Mouse (Mus musculus) heart, postnatal 0 days (tissue): ENCODE measurements at regions not wholly inside any gene's neighbourhood (a gene's known extent, or its start where the extent isn't known, plus 50 kb on each side); places are given as distances from the start of the nearest gene placed in this dataset.
"Not testable (repeated sequence)": the region's sequence is repeated elsewhere in the genome, so short reads cannot be mapped to it uniquely, and the experiment has no call there.

Experiments used
- ATAC-seq: fragments of 200-750 bp; cut with Nextera tagmentation; 2 replicates; pipeline ENCODE4 v1.8.0; 2017; ENCODE audit warnings: low read depth, moderate number of reproducible peaks, moderate library complexity; ENCODE audit not compliant: insufficient read depth
- DNase-seq: peaks from one replicate; pipeline ENCODE4 v3.0.0-alpha.2; 2016; ENCODE audit warnings: low spot score
- H3K27ac ChIP-seq: fragments of 300-500 bp; sonication (generic); 2 replicates; pipeline ENCODE4 v1.5.1; 2014; ENCODE audit warnings: low read depth, mild to moderate bottlenecking
- H3K27me3 ChIP-seq: fragments of 300-500 bp; sonication (generic); 2 replicates; pipeline ENCODE4 v1.6.1; 2014; ENCODE audit warnings: low read length, mixed read lengths; ENCODE audit not compliant: control insufficient read depth, insufficient read depth
- H3K36me3 ChIP-seq: fragments of 300-500 bp; sonication (generic); replicated peaks from 2 replicates; pipeline ENCODE4 v1.6.1; 2014; ENCODE audit warnings: low read length, mixed read lengths; ENCODE audit not compliant: control insufficient read depth, insufficient read depth
- H3K4me1 ChIP-seq: fragments of 300-500 bp; sonication (generic); 2 replicates; pipeline ENCODE4 v1.6.1; 2014; ENCODE audit warnings: antibody characterized with exemption; ENCODE audit not compliant: control insufficient read depth, insufficient read depth
- H3K4me2 ChIP-seq: fragments of 300-500 bp; sonication (generic); 2 replicates; pipeline ENCODE4 v1.6.1; 2014; ENCODE audit warnings: low read depth, mild to moderate bottlenecking, low read length, moderate library complexity
- H3K4me3 ChIP-seq: fragments of 300-500 bp; sonication (generic); 2 replicates; pipeline ENCODE4 v1.5.1; 2014; ENCODE audit warnings: low read depth, low read length
- H3K9ac ChIP-seq: fragments of 300-500 bp; sonication (generic); replicated peaks from 2 replicates; pipeline ENCODE4 v1.6.1; 2014; ENCODE audit warnings: low read depth, low read length, mixed read lengths
- H3K9me3 ChIP-seq: fragments of 300-500 bp; sonication (generic); replicated peaks from 2 replicates; pipeline ENCODE4 v1.6.1; 2016; ENCODE audit warnings: low read length; ENCODE audit not compliant: control insufficient read depth
- CTCF ChIP-seq: IDR thresholded peaks from 2 replicates; pipeline ENCODE4 v1.5.1; 2016; ENCODE audit warnings: antibody characterized with exemption, control low read depth, low read depth
- EP300 ChIP-seq: IDR thresholded peaks from 2 replicates; pipeline ENCODE4 v1.6.1; 2016; ENCODE audit warnings: antibody characterized with exemption, low read depth
- WGBS: fragments of 180-500 bp; shearing (Covaris S2); extraction: QIAGEN DNeasy Blood & Tissue Kit; methylation state at CpG from one replicate; pipeline ENCODE4 v1.1.7; 2014; 5-methylcytosine and 5-hydroxymethylcytosine counted together

GRCm38 (mm10) chr10:96220731-96221130 lies 84.3 kb downstream of the Gm5426 start:
- Histone ChIP-seq H3K36me3 (no peaks in the 10 kb centered on the region), H3K9ac (no peak overlapping the region), H3K27me3 (no peaks in the 10 kb centered on the region), H3K9me3 (no peaks in the 10 kb centered on the region), H3K4me1 (no peaks in the 10 kb centered on the region), H3K4me2 (no peak overlapping the region), H3K27ac (no peak overlapping the region), H3K4me3 (no peak overlapping the region)
- TF ChIP-seq EP300 (no peak), CTCF (no peak)
- WGBS: 84% methylated on average over 4 of the region's 4 CpGs
- ATAC-seq: no peak
- DNase-seq: no peak

GRCm38 (mm10) chr10:96230391-96230790 lies 94.0 kb downstream of the Gm5426 start:
- WGBS: 80% methylated on average over 8 of the region's 8 CpGs
- ATAC-seq (no peak), DNase-seq (no peak)
- H3K9me3 ChIP-seq: no peaks in the 10 kb centered on the region
- H3K27ac ChIP-seq: no peak overlapping the region
- H3K9ac ChIP-seq: no peak overlapping the region
- no peaks in the 10 kb centered on the region for H3K27me3 ChIP-seq
- no peak overlapping the region for H3K4me2 ChIP-seq
- H3K36me3 ChIP-seq: no peaks in the 10 kb centered on the region
- H3K4me3 ChIP-seq: no peak overlapping the region
- no peaks in the 10 kb centered on the region for H3K4me1 ChIP-seq
- TF ChIP-seq EP300: no peak
- peak; percentile 13 for TF ChIP-seq CTCF

GRCm38 (mm10) chr10:96231309-96231708 lies 94.9 kb downstream of the Gm5426 start:
- Histone ChIP-seq H3K4me2 (no peak overlapping the region), H3K36me3 (no peaks in the 10 kb centered on the region), H3K4me3 (no peak overlapping the region), H3K9ac (no peak overlapping the region), H3K27ac (no peak overlapping the region), H3K27me3 (no peaks in the 10 kb centered on the region), H3K9me3 (no peaks in the 10 kb centered on the region), H3K4me1 (no peaks in the 10 kb centered on the region)
- WGBS: 66% methylated on average over 6 of the region's 6 CpGs
- DNase-seq (no peak), ATAC-seq (no peak)
- no peak for TF ChIP-seq CTCF
- no peak for TF ChIP-seq EP300

- no peak for DNase-seq
- Histone ChIP-seq H3K4me2 (no peak overlapping the region), H3K4me3 (no peak overlapping the region), H3K27ac (no peak overlapping the region), H3K9me3 (no peaks in the 10 kb centered on the region), H3K36me3 (no peaks in the 10 kb centered on the region), H3K9ac (no peak overlapping the region), H3K27me3 (no peaks in the 10 kb centered on the region), H3K4me1 (no peaks in the 10 kb centered on the region)
- ATAC-seq: no peak
- WGBS: 33% methylated on average over 1 of the region's 1 CpGs
- TF ChIP-seq EP300 (no peak), CTCF (no peak)
Measured at GRCm38 (mm10) chr10:96232889-96233288, 96.5 kb downstream of the Gm5426 start.

GRCm38 (mm10) chr10:96234564-96235412 lies 98.4 kb downstream of the Gm5426 start:
- Histone ChIP-seq H3K9ac (no peak overlapping the region), H3K27me3 (no peaks in the 10 kb centered on the region), H3K4me1 (no peaks in the 10 kb centered on the region), H3K4me2 (no peak overlapping the region), H3K4me3 (no peak overlapping the region), H3K36me3 (no peaks in the 10 kb centered on the region), H3K27ac (no peak overlapping the region), H3K9me3 (no peaks in the 10 kb centered on the region)
- DNase-seq: no peak
- TF ChIP-seq CTCF: no peak
- no peak for TF ChIP-seq EP300
- ATAC-seq: no peak
- WGBS: 62% methylated on average over 9 of the region's 10 CpGs

- H3K36me3 ChIP-seq, DNase-seq, H3K27ac ChIP-seq, H3K4me2 ChIP-seq, H3K9me3 ChIP-seq, ATAC-seq, H3K4me3 ChIP-seq, H3K4me1 ChIP-seq, H3K27me3 ChIP-seq, H3K9ac ChIP-seq: not testable (repeated sequence)
- WGBS: 82% methylated on average over 4 of the region's 4 CpGs
Measured at GRCm38 (mm10) chr10:96236031-96236430, 99.6 kb downstream of the Gm5426 start.
